Mouse (Mus musculus) intestine, postnatal 0 days (tissue): ENCODE data around the gene Rcl1. TPM values are rescaled to one million over a fixed set of nuclear protein-coding genes. Genes with fewer than 3 reads are reported as not detected.

Experiments
- ATAC-seq: fragments of 200-750 bp; cut with Nextera tagmentation; 2 replicates; pipeline ENCODE4 v1.8.0; 2017; ENCODE audit warnings: mild to moderate bottlenecking, moderate TSS enrichment, moderate library complexity
- H3K27ac ChIP-seq: fragments of 300-500 bp; sonication (generic); 2 replicates; pipeline ENCODE4 v1.5.1; 2014; ENCODE audit warnings: mild to moderate bottlenecking, low read depth, low read length, moderate library complexity
- H3K27me3 ChIP-seq: fragments of 300-500 bp; sonication (generic); replicated peaks from 2 replicates; pipeline ENCODE4 v1.6.1; 2014; ENCODE audit warnings: low read length, mixed read lengths; ENCODE audit not compliant: control insufficient read depth, insufficient read depth
- H3K36me3 ChIP-seq: fragments of 300-500 bp; sonication (generic); 2 replicates; pipeline ENCODE4 v1.6.1; 2014; ENCODE audit warnings: mild to moderate bottlenecking, moderate library complexity; ENCODE audit not compliant: control insufficient read depth, insufficient read depth
- H3K4me1 ChIP-seq: fragments of 300-500 bp; sonication (generic); replicated peaks from 2 replicates; pipeline ENCODE4 v1.6.1; 2014; ENCODE audit warnings: antibody characterized with exemption, low read length, mixed read lengths; ENCODE audit not compliant: control insufficient read depth, insufficient read depth
- H3K4me2 ChIP-seq: fragments of 300-500 bp; sonication (generic); replicated peaks from 2 replicates; pipeline ENCODE4 v1.6.1; 2014; ENCODE audit warnings: low read depth, mild to moderate bottlenecking, moderate library complexity
- H3K4me3 ChIP-seq: fragments of 300-500 bp; sonication (generic); 2 replicates; pipeline ENCODE4 v1.5.1; 2014; ENCODE audit warnings: low read depth, low read length
- H3K9ac ChIP-seq: fragments of 300-500 bp; sonication (generic); 2 replicates; pipeline ENCODE4 v1.6.1; 2014; ENCODE audit warnings: mild to moderate bottlenecking, low read depth, low read length
- H3K9me3 ChIP-seq: fragments of 300-500 bp; sonication (generic); 2 replicates; pipeline ENCODE4 v1.6.1; 2016; ENCODE audit warnings: mixed run types; ENCODE audit not compliant: control insufficient read depth
- CTCF ChIP-seq: sonication (generic); IDR thresholded peaks from 2 replicates; pipeline ENCODE4 v1.5.1; 2016; ENCODE audit warnings: low read depth, mild to moderate bottlenecking, control low read depth, antibody characterized with exemption, moderate library complexity
- WGBS: fragments of 180-500 bp; shearing (Covaris S2); extraction: QIAGEN DNeasy Blood & Tissue Kit; methylation state at CpG from one replicate; pipeline ENCODE4 v1.1.7; 2014; 5-methylcytosine and 5-hydroxymethylcytosine counted together
- polyA plus RNA-seq: library from polyadenylated mRNA; unstranded; fragments of >200 nt; fragmentation: Nextera tagmentation; extraction: Ambion mirVana; gene quantifications from 2 replicates; pipeline ENCODE4 v1.2.1, GENCODE M21; 2015

The Rcl1 gene
- polyA plus RNA-seq, 1 experiment from 2014 or later, result 17.4 TPM

DNA sequence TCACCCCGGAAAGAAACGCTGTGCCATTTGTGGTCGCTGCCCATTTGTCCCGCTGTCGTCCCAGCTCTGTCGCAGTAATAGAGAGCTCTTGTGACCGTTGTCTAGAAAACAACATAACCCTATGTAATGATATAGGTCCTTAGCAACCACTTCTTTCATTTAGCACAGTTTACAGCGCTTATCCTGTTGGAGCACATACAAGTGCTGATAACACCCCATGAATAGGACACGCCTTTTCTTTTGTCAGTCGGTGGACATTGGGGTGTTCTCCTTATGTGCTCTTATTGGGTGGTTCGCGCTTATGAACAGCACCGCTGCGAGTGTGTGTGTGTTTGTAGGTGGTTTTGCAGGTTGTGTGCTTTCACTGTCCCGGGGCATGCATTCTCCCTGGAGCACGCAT is 39.8 kb downstream of the Rcl1 start:
- H3K9ac ChIP-seq, result no peak overlapping the region
- H3K27ac ChIP-seq, result no peak overlapping the region
- no peak overlapping the region for H3K4me2 ChIP-seq
- no peaks in the 10 kb centered on the region for H3K27me3 ChIP-seq
- peaks cover 17% of the 10 kb centered on the region; the same call in 1 of the 2 replicates for H3K36me3 ChIP-seq
- H3K4me3 ChIP-seq, result no peak overlapping the region
- no peak for ATAC-seq
- 85% methylated on average over 16 of the region's 16 CpGs for WGBS
- TF ChIP-seq CTCF, result no peak
- no peaks in the 10 kb centered on the region for H3K4me1 ChIP-seq
- no peaks in the 10 kb centered on the region for H3K9me3 ChIP-seq

DNA sequence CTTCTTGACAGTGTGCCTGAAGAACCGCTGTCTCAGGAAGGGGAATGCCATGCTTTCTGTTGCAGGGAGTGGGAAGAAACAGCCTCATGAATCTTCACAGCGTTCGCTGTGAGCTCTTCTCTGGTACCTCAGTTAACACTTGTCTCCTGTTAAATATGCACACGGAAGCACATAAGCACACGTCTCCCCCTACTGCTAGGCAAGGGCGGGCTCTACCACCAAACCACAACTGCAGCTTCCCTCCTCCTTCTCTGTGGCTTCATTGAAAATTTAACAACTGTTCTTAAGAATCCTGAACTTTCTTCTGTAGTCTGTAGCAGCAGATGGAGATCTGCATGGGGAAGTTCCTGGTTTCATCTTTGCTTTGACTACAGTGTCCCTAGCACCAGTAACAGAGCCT is 41.1 kb downstream of the Rcl1 start:
- no peak for TF ChIP-seq CTCF
- Histone ChIP-seq H3K4me3 (no peak overlapping the region), H3K27ac (no peak overlapping the region), H3K27me3 (no peaks in the 10 kb centered on the region), H3K4me1 (no peaks in the 10 kb centered on the region), H3K36me3 (0 out of 2 replicates have a peak, but pooled peaks cover 13% of the 10 kb centered on the region), H3K9me3 (no peaks in the 10 kb centered on the region), H3K4me2 (no peak overlapping the region), H3K9ac (no peak overlapping the region)
- ATAC-seq, result no peak
- 82% methylated on average over 6 of the region's 6 CpGs for WGBS

DNA sequence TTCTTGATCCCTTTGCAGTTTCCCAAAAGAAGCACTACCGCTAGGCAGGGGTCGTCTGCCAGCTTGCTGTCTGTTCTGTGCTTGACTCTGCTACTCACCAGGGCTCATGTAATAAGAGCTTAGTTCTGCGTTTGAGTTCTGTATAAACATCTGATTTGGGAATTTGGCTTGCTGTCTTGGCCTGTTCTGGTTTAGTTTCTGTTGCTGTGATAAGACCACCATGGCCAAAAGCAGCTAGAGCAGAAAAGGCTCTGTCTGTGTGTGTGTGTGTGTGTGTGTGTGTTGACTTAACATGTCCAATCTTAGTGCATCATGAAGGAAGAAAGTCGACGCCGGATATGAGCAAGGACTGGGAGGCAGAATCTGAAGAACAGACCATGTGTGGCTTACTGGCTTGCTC is 44.2 kb downstream of the Rcl1 start:
- Histone ChIP-seq H3K9ac (no peak overlapping the region), H3K27ac (no peak overlapping the region; the same call in 1 of the 2 replicates), H3K4me2 (no peak overlapping the region), H3K4me1 (no peaks in the 10 kb centered on the region), H3K36me3 (0 out of 2 replicates have a peak, but pooled peaks cover 9% of the 10 kb centered on the region), H3K9me3 (no peaks in the 10 kb centered on the region), H3K27me3 (no peaks in the 10 kb centered on the region), H3K4me3 (no peak overlapping the region)
- no peak for TF ChIP-seq CTCF
- 82% methylated on average over 6 of the region's 6 CpGs for WGBS
- ATAC-seq, result no peak

DNA sequence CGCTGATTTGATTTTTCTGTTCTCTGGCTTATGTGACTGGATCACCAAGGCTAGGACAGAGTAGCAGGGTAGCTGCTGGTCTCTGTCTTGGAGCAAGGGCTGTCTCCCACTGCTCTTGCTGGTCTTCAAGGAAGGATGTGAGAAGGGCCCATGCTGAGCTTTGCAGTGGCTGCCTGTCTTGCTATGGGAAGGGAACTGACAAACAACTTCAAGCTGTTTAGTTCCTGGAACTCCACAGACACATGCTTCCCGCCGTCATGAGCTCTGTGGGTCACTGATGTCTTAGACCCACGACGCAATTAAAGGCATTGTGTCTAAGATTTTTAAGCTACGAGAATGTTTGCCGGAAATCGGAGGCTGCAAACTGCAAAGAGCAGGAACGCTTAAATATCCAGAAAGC is 45.6 kb downstream of the Rcl1 start:
- no peak for ATAC-seq
- H3K4me2 ChIP-seq, result no peak overlapping the region
- no peaks in the 10 kb centered on the region for H3K9me3 ChIP-seq
- WGBS, result 84% methylated on average over 9 of the region's 9 CpGs
- TF ChIP-seq CTCF, result no peak
- 0 out of 2 replicates have a peak, but pooled peaks cover 9% of the 10 kb centered on the region for H3K36me3 ChIP-seq
- no peaks in the 10 kb centered on the region for H3K27me3 ChIP-seq
- no peak overlapping the region for H3K4me3 ChIP-seq
- H3K9ac ChIP-seq, result no peak overlapping the region
- H3K27ac ChIP-seq, result no peak overlapping the region
- H3K4me1 ChIP-seq, result no peaks in the 10 kb centered on the region

DNA sequence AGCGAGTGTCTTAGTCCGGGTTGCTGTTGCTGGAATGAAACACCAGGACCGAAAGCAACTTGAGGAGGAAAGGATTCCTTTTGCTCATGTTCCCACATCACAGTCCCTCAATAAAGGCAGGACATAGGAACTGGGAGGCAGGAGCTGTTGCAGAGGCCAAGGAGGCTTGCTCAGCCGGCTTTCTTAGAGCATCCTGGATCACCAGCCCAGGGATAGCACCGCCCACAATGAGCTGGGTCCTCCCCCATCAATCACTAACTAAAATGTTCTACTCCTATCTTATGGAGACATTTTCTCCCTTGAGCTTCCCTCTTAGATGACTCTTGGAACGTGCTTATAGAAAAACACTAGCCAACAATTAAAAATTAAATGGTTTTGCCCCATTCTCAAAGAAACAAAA is 48.4 kb downstream of the Rcl1 start:
- ATAC-seq, result no peak
- 72% methylated on average over 6 of the region's 6 CpGs for WGBS

GRCm38 (mm10) chr19:29150038-29150437 is 48.9 kb downstream of the Rcl1 start:
- Histone ChIP-seq H3K4me3 (no peak overlapping the region), H3K4me1 (no peaks in the 10 kb centered on the region), H3K27ac (no peak overlapping the region), H3K9me3 (no peaks in the 10 kb centered on the region), H3K27me3 (no peaks in the 10 kb centered on the region), H3K4me2 (no peak overlapping the region), H3K9ac (no peak overlapping the region), H3K36me3 (no peaks in the 10 kb centered on the region)
- 0 out of 2 replicates have a peak, but pooled peaks have one; percentile 22 for ATAC-seq
- WGBS, result 60% methylated on average over 6 of the region's 6 CpGs
- TF ChIP-seq CTCF, result no peak

More for the DNA sequence above, 48.4 kb downstream of the Rcl1 start:
- TF ChIP-seq CTCF, result no peak
- Histone ChIP-seq H3K36me3 (0 out of 2 replicates have a peak, but pooled peaks cover under 1% of the 10 kb centered on the region), H3K9ac (no peak overlapping the region), H3K9me3 (no peaks in the 10 kb centered on the region), H3K27me3 (no peaks in the 10 kb centered on the region), H3K27ac (no peak overlapping the region), H3K4me3 (no peak overlapping the region), H3K4me1 (no peaks in the 10 kb centered on the region), H3K4me2 (no peak overlapping the region)

GRCm38 (mm10) chr19:29151443-29151842 is 50.3 kb downstream of the Rcl1 start:
- Histone ChIP-seq H3K4me2 (no peak overlapping the region), H3K4me1 (no peaks in the 10 kb centered on the region), H3K36me3 (no peaks in the 10 kb centered on the region), H3K27ac (no peak overlapping the region), H3K9me3 (no peaks in the 10 kb centered on the region), H3K27me3 (no peaks in the 10 kb centered on the region), H3K9ac (no peak overlapping the region), H3K4me3 (no peak overlapping the region)
- no peak for ATAC-seq
- WGBS, result 87% methylated on average over 2 of the region's 2 CpGs
- TF ChIP-seq CTCF, result no peak
